Comparison of ENCODE assay signal across 8 mouse cellular contexts in the genomic region with DNA sequence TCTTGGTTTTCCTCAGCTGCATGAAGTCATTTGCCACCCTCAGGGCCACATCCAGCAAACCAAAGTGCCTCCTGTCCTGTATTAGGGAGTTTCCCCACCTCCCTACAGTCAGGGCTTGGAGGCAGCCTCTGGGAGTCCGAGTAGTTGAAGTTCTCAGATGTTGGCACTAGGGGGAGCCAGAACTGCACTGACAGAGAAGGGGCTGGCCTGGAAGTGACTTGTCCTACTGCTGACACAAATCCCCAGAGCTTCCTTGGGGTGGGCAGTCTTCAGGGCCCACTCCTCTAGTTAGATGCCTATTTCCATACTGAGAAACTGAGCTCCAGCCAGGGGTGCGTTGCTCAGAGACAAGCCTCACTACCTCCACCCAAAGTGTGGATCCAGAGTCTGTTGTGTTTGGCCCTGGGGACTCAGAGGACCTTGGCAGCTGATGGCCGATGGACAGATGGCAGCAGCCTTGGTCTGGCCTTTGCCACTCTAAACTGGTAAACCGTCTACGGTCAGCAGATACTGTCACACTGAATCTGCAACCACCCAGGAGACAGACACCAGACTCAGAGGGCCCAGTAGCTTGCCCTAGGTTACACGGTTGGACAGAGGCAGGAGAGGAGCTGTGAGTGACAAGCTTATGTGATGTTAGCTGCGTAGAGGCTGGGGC. TPM values are rescaled to one million over a fixed set of nuclear protein-coding genes. Genes with fewer than 3 reads are reported as not detected.
DNase-seq lines count a peak whose midpoint lies in the region; ATAC-seq and TF ChIP-seq lines count a peak whose summit lies in the region.

No protein-coding gene starts in this region.

- no peaks in the 10 kb centered on the region for H3K27me3 ChIP-seq in lung, embryonic 16.5 days (ENCODE audit: control insufficient read depth, insufficient read depth, low read depth, low read length)

- no peaks in the 10 kb centered on the region for H3K9me3 ChIP-seq in lung, embryonic 16.5 days (ENCODE audit: control insufficient read depth, low read length)

- ATAC-seq in hematopoietic stem cell, adult 5-6 weeks (replicated peaks in 1 of 2; ENCODE audit: insufficient read depth in 1 of 2, low FRiP score in 2 of 2, low TSS enrichment in 1 of 2, low read depth in 1 of 2, poor library complexity in 2 of 2, severe bottlenecking in 2 of 2): peak; percentile 75 to 81; a peak in 3 of 4 replicates
- peak; percentile 53 for ATAC-seq in lung, embryonic 16.5 days (ENCODE audit: low read depth)

- DNase-seq in R1 (ENCODE audit: low read depth, low spot score): peak; percentile 87
- DNase-seq in cerebellum, adult 11 months: peak; percentile 73
- peak; percentile 79 for DNase-seq in forelimb bud, embryonic 11.5 days (ENCODE audit: low read depth, low spot score)
- DNase-seq in layer of hippocampus, adult 2 months (ENCODE audit: low spot score in 2 of 2): peak; percentile 79 to 85
- peak; percentile 77 for DNase-seq in right cerebral cortex, adult 18-20 months
- peak; percentile 72 to 84 for DNase-seq in urinary bladder, postnatal 4 days (ENCODE audit: low spot score in 2 of 2)

- peak overlapping the region; percentile 46; the same call in 1 of the 2 replicates for H3K27ac ChIP-seq in layer of hippocampus, adult 2 months
- peak overlapping the region; percentile 44; the same call in 1 of the 2 replicates for H3K27ac ChIP-seq in lung, embryonic 16.5 days (ENCODE audit: low read length)

- WGBS in lung, embryonic 16.5 days: 48% methylated on average over 7 of the region's 7 CpGs

- H3K36me3 ChIP-seq in lung, embryonic 16.5 days (ENCODE audit: control insufficient read depth, insufficient read depth, low read length): no peaks in the 10 kb centered on the region

- H3K4me3 ChIP-seq in layer of hippocampus, adult 2 months: no peak overlapping the region
- no peak overlapping the region for H3K4me3 ChIP-seq in lung, embryonic 16.5 days (ENCODE audit: low read length)

- peaks cover 23% of the 10 kb centered on the region for H3K4me1 ChIP-seq in lung, embryonic 16.5 days (replicated peaks; ENCODE audit: control insufficient read depth, insufficient read depth, low read length)

- peak; percentile 97 for TF ChIP-seq CTCF in layer of hippocampus, adult 2 months (conservative IDR thresholded peaks at IDR 0.05)

- no peak overlapping the region for H3K4me2 ChIP-seq in lung, embryonic 16.5 days (ENCODE audit: low read depth, low read length)

- H3K9ac ChIP-seq in lung, embryonic 16.5 days (ENCODE audit: low read length): peak overlapping the region; percentile 29; the same call in 1 of the 2 replicates

RNA-seq across cellular contexts. Expression of a gene that starts 10.3 kb away (rescaled TPM):
- 13.1 and 15.8 TPM in 2 replicates for total RNA-seq in hematopoietic stem cell, adult 5-6 weeks (2017)
- total RNA-seq in layer of hippocampus, adult 2 months (2021): 100 to 1,000 TPM; 120 to 123 TPM
- 67.2 and 76.7 TPM in 2 replicates for polyA plus RNA-seq in lung, embryonic 16.5 days (2015; fragmentation: Nextera tagmentation; extraction: Ambion mirVana)

RNA-seq across cellular contexts. Expression of a gene that starts 14.5 kb away (rescaled TPM):
- 20.9 and 23.6 TPM in 2 replicates for total RNA-seq in hematopoietic stem cell, adult 5-6 weeks (2017)
- total RNA-seq in layer of hippocampus, adult 2 months (2021): 10 to 100 TPM; 16.4 to 19.7 TPM
- polyA plus RNA-seq in lung, embryonic 16.5 days (2015; fragmentation: Nextera tagmentation; extraction: Ambion mirVana): 108 and 120 TPM in 2 replicates

RNA-seq across cellular contexts. Expression of a gene that starts 32.4 kb away (rescaled TPM):
- 13.3 TPM in 2 replicates for total RNA-seq in hematopoietic stem cell, adult 5-6 weeks (2017)
- 100 to 1,000 TPM; 117 to 124 TPM for total RNA-seq in layer of hippocampus, adult 2 months (2021)
- polyA plus RNA-seq in lung, embryonic 16.5 days (2015; fragmentation: Nextera tagmentation; extraction: Ambion mirVana): 25.4 and 26.3 TPM in 2 replicates

RNA-seq across cellular contexts. Expression of a gene that starts 45.0 kb away (rescaled TPM):
- total RNA-seq in hematopoietic stem cell, adult 5-6 weeks (2017): 17.5 and 26.0 TPM in 2 replicates
- 10 to 100 TPM; 36.4 to 40.0 TPM for total RNA-seq in layer of hippocampus, adult 2 months (2021)
- 26.0 and 28.1 TPM in 2 replicates for polyA plus RNA-seq in lung, embryonic 16.5 days (2015; fragmentation: Nextera tagmentation; extraction: Ambion mirVana)

RNA-seq across cellular contexts. Expression of a gene that starts 56.4 kb away (rescaled TPM):
- total RNA-seq in hematopoietic stem cell, adult 5-6 weeks (2017): not detected in 2 replicates
- under 1 TPM in 1 of 2 experiments, not detected in 1; 0.71 TPM for total RNA-seq in layer of hippocampus, adult 2 months (2021)
- not detected in 2 replicates for polyA plus RNA-seq in lung, embryonic 16.5 days (2015; fragmentation: Nextera tagmentation; extraction: Ambion mirVana)
